Mouse (Mus musculus) limb, embryonic 14.5 days (tissue): ENCODE results near the gene Wdr77. TPM values are rescaled to one million over a fixed set of nuclear protein-coding genes. Genes with fewer than 3 reads are reported as not detected.

Experiments
- ATAC-seq: fragments of 200-750 bp; cut with Nextera tagmentation; 2 replicates; pipeline ENCODE4 v1.8.0; 2017; ENCODE audit warnings: low read depth, moderate number of reproducible peaks, moderate TSS enrichment; ENCODE audit not compliant: low FRiP score
- DNase-seq: peaks from one replicate; pipeline ENCODE4 v3.0.0-alpha.2; 2015; ENCODE audit warnings: low spot score
- H3K27ac ChIP-seq: fragments of 300-500 bp; sonication (generic); replicated peaks from 2 replicates; pipeline ENCODE4 v1.5.1; 2014; ENCODE audit warnings: low read depth, mild to moderate bottlenecking, low read length, moderate library complexity, mixed read lengths
- H3K27me3 ChIP-seq: fragments of 300-500 bp; sonication (generic); 2 replicates; pipeline ENCODE4 v1.6.1; 2014; ENCODE audit warnings: low read length, mixed read lengths; ENCODE audit not compliant: control insufficient read depth, insufficient read depth
- H3K36me3 ChIP-seq: fragments of 300-500 bp; sonication (generic); 2 replicates; pipeline ENCODE4 v1.6.1; 2014; ENCODE audit warnings: mild to moderate bottlenecking, low read length, moderate library complexity, mixed read lengths; ENCODE audit not compliant: control insufficient read depth, insufficient read depth
- H3K4me1 ChIP-seq: fragments of 300-500 bp; sonication (generic); 2 replicates; pipeline ENCODE4 v1.6.1; 2014; ENCODE audit warnings: antibody characterized with exemption, low read length, mixed read lengths; ENCODE audit not compliant: control insufficient read depth, insufficient read depth
- H3K4me2 ChIP-seq: fragments of 300-500 bp; sonication (generic); replicated peaks from 2 replicates; pipeline ENCODE4 v1.6.1; 2014; ENCODE audit warnings: low read depth, mild to moderate bottlenecking, low read length, moderate library complexity; ENCODE audit not compliant: severe bottlenecking
- H3K4me3 ChIP-seq: fragments of 300-500 bp; sonication (generic); replicated peaks from 2 replicates; pipeline ENCODE4 v1.5.1; 2014; ENCODE audit warnings: low read length
- H3K9ac ChIP-seq: fragments of 300-500 bp; sonication (generic); 2 replicates; pipeline ENCODE4 v1.6.1; 2014; ENCODE audit warnings: mild to moderate bottlenecking, low read depth, low read length, moderate library complexity; ENCODE audit not compliant: severe bottlenecking
- H3K9me3 ChIP-seq: fragments of 300-500 bp; sonication (generic); 2 replicates; pipeline ENCODE4 v1.6.1; 2016; ENCODE audit warnings: low read length; ENCODE audit not compliant: control insufficient read depth
- POLR2A ChIP-seq: fragments of 200-500 bp; IDR thresholded peaks from 2 replicates; pipeline ENCODE4 v1.8.0; 2012; ENCODE audit warnings: inconsistent platforms, mild to moderate bottlenecking, moderate library complexity, borderline replicate concordance; ENCODE audit not compliant: insufficient read depth, insufficient read length; ENCODE audit errors: extremely low read depth
- WGBS: fragments of 180-500 bp; shearing (Covaris S2); extraction: QIAGEN DNeasy Blood & Tissue Kit; methylation state at CpG from one replicate; pipeline ENCODE4 v1.1.7; 2014; 5-methylcytosine and 5-hydroxymethylcytosine counted together
- polyA plus RNA-seq, 2 experiments: library from polyadenylated mRNA; depleted of rRNA in 1 of 2; stranded (reverse) in 1 of 2; unstranded in 1 of 2; fragments of >200 nt; fragmentation: Nextera tagmentation in 1 of 2; extraction: Ambion mirVana in 1 of 2; gene quantifications; 2 replicates each; pipeline versions ENCODE4 v1.2.1 to v1.2.3; 2012 to 2014

Gene Wdr77
- polyA plus RNA-seq (2012; rRNA removed) (92.1 and 100 TPM in 2 replicates), polyA plus RNA-seq (2014; fragmentation: Nextera tagmentation; extraction: Ambion mirVana) (107 and 111 TPM in 2 replicates)

DNA sequence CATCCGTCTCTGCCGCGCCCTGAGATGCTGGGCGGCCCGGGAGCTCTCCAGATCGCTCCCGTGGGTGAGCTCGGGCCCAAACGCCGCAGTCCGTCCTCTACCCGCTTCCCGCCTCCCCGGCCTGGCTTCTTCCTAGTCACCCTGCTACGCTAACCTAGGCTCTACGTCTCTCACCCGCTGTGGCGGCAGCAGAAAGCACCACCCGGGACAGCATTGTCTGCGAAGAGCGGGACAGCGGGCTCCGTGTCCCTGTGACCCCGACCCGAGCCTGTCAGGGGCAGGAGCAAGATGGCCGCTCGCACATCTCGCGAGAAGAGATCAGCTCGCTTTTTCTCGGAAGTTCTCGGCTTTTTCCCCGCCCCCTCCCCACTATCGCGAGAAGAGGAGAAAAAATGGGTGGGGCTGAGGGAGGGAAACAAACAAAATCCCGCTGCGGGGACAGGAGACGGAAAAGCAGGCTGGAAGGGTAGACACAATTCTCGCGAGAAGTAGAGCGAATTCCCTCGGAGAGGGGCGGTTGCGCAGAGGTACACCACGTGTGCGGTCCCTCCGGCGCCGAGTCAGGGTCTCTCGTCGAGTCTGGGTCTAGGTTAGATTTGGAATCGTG is at the start of gene Wdr77:
Gene Wdr77, plus strand, starts transcription at position 396 of the 607 bp plus-strand sequence.
- no peaks in the 10 kb centered on the region for H3K9me3 ChIP-seq
- peak within 1 kb of the TSS; percentile 65 for H3K27ac ChIP-seq
- H3K36me3 ChIP-seq, result peaks cover 41% of the 10 kb centered on the region
- DNase-seq (peak; percentile 99), ATAC-seq (peak; percentile 98)
- WGBS, result under 1% methylated on average over 43 of the region's 52 CpGs
- peaks cover 16% of the 10 kb centered on the region for H3K4me1 ChIP-seq
- H3K4me3 ChIP-seq, result peak within 1 kb of the TSS; percentile 97
- peak within 1 kb of the TSS; percentile 78 for H3K4me2 ChIP-seq
- H3K9ac ChIP-seq, result peak within 1 kb of the TSS; percentile 92
- H3K27me3 ChIP-seq, result no peaks in the 10 kb centered on the region
- TF ChIP-seq POLR2A, result peak; percentile 97

DNA sequence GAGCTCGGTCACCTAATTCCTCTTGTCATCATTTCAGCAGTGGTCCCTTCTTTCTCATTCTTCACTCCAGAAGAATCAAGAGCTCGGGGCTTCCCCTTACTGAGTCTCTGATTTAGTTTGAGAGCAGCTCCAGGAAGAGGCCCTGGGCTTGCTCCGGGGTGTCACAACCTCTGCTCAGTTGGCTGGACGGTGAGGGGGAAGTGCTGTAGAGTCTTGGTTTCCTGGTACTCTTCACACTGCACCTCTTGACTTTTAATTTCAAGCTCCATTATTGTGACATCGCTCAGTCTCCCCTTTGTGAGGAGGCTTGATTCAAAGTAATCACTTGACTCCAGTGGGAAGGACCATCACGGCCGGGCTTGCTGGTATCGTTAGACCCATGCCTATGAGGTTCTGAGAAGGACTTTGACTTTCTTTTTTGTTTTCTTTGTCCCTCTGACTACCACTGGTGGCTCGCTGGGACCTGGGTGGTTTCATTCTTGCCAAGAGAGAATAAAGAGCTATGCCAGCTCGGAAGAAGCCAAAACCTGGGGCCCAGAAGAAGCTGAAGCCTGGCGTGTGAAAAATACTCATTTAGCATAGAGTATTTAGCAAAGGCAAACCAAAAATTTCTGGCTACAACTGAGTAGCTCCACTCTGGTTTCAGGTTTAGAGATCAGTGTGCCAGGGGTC is 48.5 kb upstream of the Wdr77 start:
- H3K4me2 ChIP-seq, result no peak overlapping the region

DNA sequence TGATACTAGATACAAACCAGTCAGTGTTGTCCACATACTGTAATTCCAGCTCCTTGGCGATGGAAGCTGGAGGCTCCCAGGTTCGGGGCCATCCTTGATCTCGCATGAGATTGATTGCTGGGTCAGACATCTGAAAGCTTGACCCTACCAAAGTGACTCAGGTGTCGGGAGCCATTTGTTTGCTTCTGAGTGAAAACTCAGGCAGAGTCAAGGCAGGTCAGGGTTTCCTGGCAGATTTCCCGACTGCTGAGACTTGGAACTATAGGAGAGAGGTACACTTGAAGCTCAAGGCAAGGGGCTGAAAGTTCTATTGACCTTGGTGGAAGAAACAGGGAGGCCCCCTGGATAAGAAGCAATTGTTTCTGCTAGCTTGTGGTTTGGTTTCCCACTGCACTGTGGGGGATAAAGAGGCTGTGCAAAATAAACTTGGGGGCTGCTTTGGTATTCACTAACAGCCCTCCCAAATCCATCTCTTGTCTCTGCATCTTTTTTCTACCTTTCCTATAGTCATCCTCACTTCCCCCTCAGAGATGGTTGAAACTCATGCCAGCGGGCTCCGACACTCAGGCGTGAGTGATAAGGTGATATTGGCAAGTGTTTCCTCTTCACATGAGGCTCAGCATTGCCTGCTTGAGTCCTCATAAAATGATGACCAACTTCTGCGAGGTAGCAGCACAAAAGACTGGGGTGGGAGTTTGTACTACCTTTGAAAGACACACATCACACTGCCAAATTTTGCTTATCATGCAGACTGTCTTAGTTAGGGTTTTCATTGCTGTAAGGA is 46.9 kb upstream of the Wdr77 start:
- Histone ChIP-seq H3K4me2 (no peak overlapping the region), H3K9ac (no peak overlapping the region), H3K27ac (no peak overlapping the region), H3K4me1 (no peaks in the 10 kb centered on the region), H3K9me3 (no peaks in the 10 kb centered on the region), H3K27me3 (no peaks in the 10 kb centered on the region), H3K36me3 (no peaks in the 10 kb centered on the region), H3K4me3 (no peak overlapping the region)
- DNase-seq (no peak), ATAC-seq (no peak)
- WGBS, result 66% methylated on average over 9 of the region's 9 CpGs
- TF ChIP-seq POLR2A, result no peak

More for the DNA sequence above, 48.5 kb upstream of the Wdr77 start:
- ATAC-seq, result no peak
- no peak for DNase-seq
- no peak for TF ChIP-seq POLR2A
- Histone ChIP-seq H3K4me3 (no peak overlapping the region), H3K27me3 (no peaks in the 10 kb centered on the region), H3K4me1 (no peaks in the 10 kb centered on the region), H3K36me3 (no peaks in the 10 kb centered on the region), H3K9ac (no peak overlapping the region), H3K9me3 (no peaks in the 10 kb centered on the region), H3K27ac (no peak overlapping the region)
- 82% methylated on average over 11 of the region's 11 CpGs for WGBS

DNA sequence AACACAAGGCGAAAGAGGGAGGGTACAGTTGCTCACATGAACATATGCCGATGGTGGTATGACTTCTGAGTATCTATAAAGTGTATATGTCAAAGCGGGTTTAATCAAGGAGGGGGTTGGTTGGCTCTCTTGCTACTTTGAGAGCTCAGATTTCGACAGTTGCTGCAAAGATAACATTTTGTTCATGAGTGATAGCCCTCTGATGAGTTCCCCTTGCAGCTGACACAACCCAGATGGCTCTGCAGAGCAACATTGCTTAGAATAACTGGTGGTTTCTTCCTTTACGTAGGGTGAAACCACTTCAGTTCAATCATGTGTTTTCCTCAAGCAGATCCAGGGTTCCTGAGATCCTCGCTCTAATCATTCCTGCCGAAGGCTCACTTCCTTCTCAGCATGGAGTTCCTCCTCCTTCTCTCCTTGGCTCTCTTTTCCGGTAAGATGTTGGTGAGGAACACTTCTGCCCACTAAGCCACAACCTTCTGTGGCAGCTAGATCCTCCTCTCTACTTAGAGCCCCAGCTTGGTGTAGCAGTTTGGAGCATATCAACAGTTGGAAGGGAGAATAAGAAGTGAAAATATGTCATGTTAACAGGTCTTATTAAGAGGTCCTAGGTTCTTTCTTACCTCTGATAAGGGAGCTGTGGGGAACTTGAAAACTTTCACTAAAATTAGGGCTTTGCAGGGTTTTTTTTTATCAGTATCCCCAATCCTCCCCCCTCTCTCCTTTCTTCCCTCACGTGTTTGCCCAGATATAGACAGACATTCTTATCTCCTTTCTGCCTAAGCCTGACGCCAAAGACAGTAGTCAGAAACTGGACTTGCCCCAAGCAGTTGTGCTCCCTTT is 45.1 kb upstream of the Wdr77 start:
- Histone ChIP-seq H3K4me3 (no peak overlapping the region), H3K4me1 (0 out of 2 replicates have a peak, but pooled peaks cover 3% of the 10 kb centered on the region), H3K27me3 (no peaks in the 10 kb centered on the region), H3K9me3 (no peaks in the 10 kb centered on the region), H3K9ac (no peak overlapping the region), H3K4me2 (no peak overlapping the region), H3K27ac (no peak overlapping the region), H3K36me3 (no peaks in the 10 kb centered on the region)
- no peak for TF ChIP-seq POLR2A
- ATAC-seq, result no peak
- DNase-seq, result no peak
- WGBS, result 66% methylated on average over 10 of the region's 10 CpGs
